Mouse (Mus musculus): Measurements from ENCODE around the gene Chpf2. TPM values are rescaled to one million over a fixed set of nuclear protein-coding genes. Genes with fewer than 3 reads are reported as not detected.
A peak's percentile ranks its signal among the peaks of the same experiment; 100 is the strongest.
"Not testable (repeated sequence)": the region's sequence is repeated elsewhere in the genome, so short reads cannot be mapped to it uniquely, and the experiment has no call there.

Gene Chpf2
- 20.1 and 24.0 TPM in 2 replicates for polyA plus RNA-seq (2016; fragmentation: Nextera tagmentation; extraction: Ambion mirVana)

- Histone ChIP-seq H3K4me2 (peak within 1 kb of the TSS; percentile 81), H3K27me3 (peaks cover 12% of the 10 kb centered on the region), H3K4me3 (replicated peaks) (peak within 1 kb of the TSS; percentile 89), H3K9me3 (no peaks in the 10 kb centered on the region), H3K4me1 (replicated peaks) (peaks cover 27% of the 10 kb centered on the region), H3K36me3 (peaks cover 36% of the 10 kb centered on the region), H3K9ac (replicated peaks) (peak within 1 kb of the TSS; percentile 79), H3K27ac (peak within 1 kb of the TSS; percentile 50; the same call in 1 of the 2 replicates)
- peak; percentile 88 for ATAC-seq (ENCODE audit: insufficient number of reproducible peaks, insufficient read depth, low FRiP score, low TSS enrichment, low read depth)
- WGBS = under 1% methylated on average over 43 of the region's 43 CpGs
Measured at GRCm38 (mm10) chr5:24586547-24587199, at the start of gene Chpf2. Chpf2 (plus strand) TSS chr5:24586741.

DNA sequence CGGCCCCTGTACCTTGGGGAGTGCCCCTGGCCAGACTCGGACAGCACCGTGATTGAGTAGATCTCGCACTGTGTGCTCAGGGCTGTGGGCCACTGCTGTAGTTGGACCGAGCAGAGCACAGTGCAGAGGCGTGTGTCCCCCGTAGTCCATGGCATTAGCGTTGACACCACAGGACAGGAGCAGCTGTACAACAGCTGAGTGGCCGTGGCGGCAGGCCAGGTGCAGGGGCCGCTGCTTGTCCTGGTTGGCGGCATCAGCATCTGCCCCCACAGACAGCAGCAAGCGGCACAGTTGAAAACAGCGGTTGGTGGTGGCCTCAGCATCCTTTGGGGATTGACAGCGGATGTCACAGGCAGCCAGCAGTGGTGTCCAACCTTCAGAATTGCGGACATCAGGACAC is 48.9 kb upstream of the Chpf2 start:
- Histone ChIP-seq H3K4me2 (no peak overlapping the region), H3K27me3 (peaks cover 46% of the 10 kb centered on the region), H3K4me3 (replicated peaks) (no peak overlapping the region), H3K27ac (no peak overlapping the region), H3K9ac (replicated peaks) (no peak overlapping the region), H3K36me3 (no peaks in the 10 kb centered on the region), H3K9me3 (no peaks in the 10 kb centered on the region), H3K4me1 (replicated peaks) (peaks cover 31% of the 10 kb centered on the region)
- WGBS = 65% methylated on average over 16 of the region's 16 CpGs
- no peak for ATAC-seq (ENCODE audit: insufficient number of reproducible peaks, insufficient read depth, low FRiP score, low TSS enrichment, low read depth)

GRCm38 (mm10) chr5:24539571-24540296 is 46.8 kb upstream of the Chpf2 start:
- Histone ChIP-seq H3K4me2 (peak overlapping the region; percentile 47; the same call in 1 of the 2 replicates), H3K9me3 (no peaks in the 10 kb centered on the region), H3K27me3 (peaks cover 33% of the 10 kb centered on the region), H3K36me3 (no peaks in the 10 kb centered on the region), H3K4me1 (replicated peaks) (peaks cover 31% of the 10 kb centered on the region), H3K4me3 (replicated peaks) (no peak overlapping the region), H3K27ac (0 out of 2 replicates have a peak overlapping the region, but pooled peaks have one; percentile 70), H3K9ac (replicated peaks) (no peak overlapping the region)
- 74% methylated on average over 22 of the region's 22 CpGs for WGBS
- no peak for ATAC-seq (ENCODE audit: insufficient number of reproducible peaks, insufficient read depth, low FRiP score, low TSS enrichment, low read depth)

DNA sequence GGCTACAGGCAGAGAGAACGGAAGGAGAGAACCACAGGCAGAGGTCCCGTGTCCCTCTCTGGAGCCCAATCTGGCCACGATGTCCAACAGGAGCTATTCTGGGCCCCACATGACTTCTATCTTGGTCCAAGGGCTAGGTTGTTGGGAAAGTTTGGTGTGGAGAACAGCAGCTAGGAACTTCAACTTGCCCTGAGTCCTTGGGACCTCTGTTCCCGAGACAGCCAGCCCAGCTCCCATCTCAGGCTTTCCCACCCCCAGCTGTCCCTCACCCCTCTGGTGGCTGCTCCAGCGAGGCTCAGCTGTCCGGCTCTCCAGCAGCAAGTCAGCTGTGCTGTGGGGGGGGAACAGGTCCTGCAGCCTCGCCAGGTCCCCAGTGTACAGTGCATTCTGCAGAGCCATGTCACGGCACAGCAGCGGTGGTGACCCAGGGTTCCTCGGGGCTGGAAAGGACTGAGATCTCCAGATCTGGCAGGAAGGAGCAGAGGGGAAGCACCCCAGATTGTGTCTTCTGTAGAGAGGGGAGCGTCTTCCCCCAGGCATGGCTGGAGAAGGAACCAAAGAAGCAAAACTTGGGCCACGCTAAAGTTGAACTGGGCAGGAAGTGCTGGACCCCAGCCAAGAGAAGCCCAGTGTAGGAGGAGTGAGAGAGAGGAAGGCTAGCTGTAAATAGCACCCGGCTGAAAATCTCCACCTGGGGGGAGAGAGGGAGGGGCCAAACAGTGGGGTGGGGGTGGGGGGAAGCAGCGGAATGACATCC is 46.0 kb upstream of the Chpf2 start, which contains the start of gene Asb10:
Asb10 (minus strand) TSS at position 592 of the 757 bp plus-strand sequence.
- ATAC-seq (ENCODE audit: insufficient number of reproducible peaks, insufficient read depth, low FRiP score, low TSS enrichment, low read depth) = peak; percentile 40; the same call in 1 of the 2 replicates
- Histone ChIP-seq H3K9ac (replicated peaks) (peak within 1 kb of the TSS; percentile 45; the same call in 1 of the 2 replicates), H3K4me3 (replicated peaks) (0 out of 2 replicates have a peak within 1 kb of the TSS, but pooled peaks have one; percentile 7), H3K4me2 (peak within 1 kb of the TSS; percentile 47), H3K27me3 (peaks cover 31% of the 10 kb centered on the region), H3K36me3 (no peaks in the 10 kb centered on the region), H3K9me3 (no peaks in the 10 kb centered on the region), H3K27ac (peak within 1 kb of the TSS; percentile 70), H3K4me1 (replicated peaks) (peaks cover 31% of the 10 kb centered on the region)
- 28% methylated on average over 14 of the region's 14 CpGs for WGBS

GRCm38 (mm10) chr5:24541144-24541569 is 45.4 kb upstream of the Chpf2 start:
- Histone ChIP-seq H3K9me3 (no peaks in the 10 kb centered on the region), H3K4me2 (peak overlapping the region; percentile 47), H3K9ac (replicated peaks) (peak overlapping the region; percentile 45; the same call in 1 of the 2 replicates), H3K36me3 (no peaks in the 10 kb centered on the region), H3K4me1 (replicated peaks) (peaks cover 31% of the 10 kb centered on the region), H3K27ac (peak overlapping the region; percentile 70; the same call in 1 of the 2 replicates), H3K27me3 (peaks cover 25% of the 10 kb centered on the region), H3K4me3 (replicated peaks) (0 out of 2 replicates have a peak overlapping the region, but pooled peaks have one; percentile 7)
- no peak for ATAC-seq (ENCODE audit: insufficient number of reproducible peaks, insufficient read depth, low FRiP score, low TSS enrichment, low read depth)
- WGBS = 16% methylated on average over 6 of the region's 6 CpGs

- H3K4me2 ChIP-seq = no peak overlapping the region
- no peak overlapping the region for H3K4me3 ChIP-seq (replicated peaks)
- ATAC-seq (ENCODE audit: insufficient number of reproducible peaks, insufficient read depth, low FRiP score, low TSS enrichment, low read depth) = no peak
- no peak overlapping the region for H3K27ac ChIP-seq
- no peaks in the 10 kb centered on the region for H3K9me3 ChIP-seq
- H3K9ac ChIP-seq (replicated peaks) = no peak overlapping the region
- peaks cover 16% of the 10 kb centered on the region; the same call in 1 of the 2 replicates for H3K27me3 ChIP-seq
- 72% methylated on average over 7 of the region's 7 CpGs for WGBS
- H3K36me3 ChIP-seq = no peaks in the 10 kb centered on the region
- H3K4me1 ChIP-seq (replicated peaks) = peaks cover 28% of the 10 kb centered on the region
Measured at GRCm38 (mm10) chr5:24542643-24543042, 43.9 kb upstream of the Chpf2 start.

DNA sequence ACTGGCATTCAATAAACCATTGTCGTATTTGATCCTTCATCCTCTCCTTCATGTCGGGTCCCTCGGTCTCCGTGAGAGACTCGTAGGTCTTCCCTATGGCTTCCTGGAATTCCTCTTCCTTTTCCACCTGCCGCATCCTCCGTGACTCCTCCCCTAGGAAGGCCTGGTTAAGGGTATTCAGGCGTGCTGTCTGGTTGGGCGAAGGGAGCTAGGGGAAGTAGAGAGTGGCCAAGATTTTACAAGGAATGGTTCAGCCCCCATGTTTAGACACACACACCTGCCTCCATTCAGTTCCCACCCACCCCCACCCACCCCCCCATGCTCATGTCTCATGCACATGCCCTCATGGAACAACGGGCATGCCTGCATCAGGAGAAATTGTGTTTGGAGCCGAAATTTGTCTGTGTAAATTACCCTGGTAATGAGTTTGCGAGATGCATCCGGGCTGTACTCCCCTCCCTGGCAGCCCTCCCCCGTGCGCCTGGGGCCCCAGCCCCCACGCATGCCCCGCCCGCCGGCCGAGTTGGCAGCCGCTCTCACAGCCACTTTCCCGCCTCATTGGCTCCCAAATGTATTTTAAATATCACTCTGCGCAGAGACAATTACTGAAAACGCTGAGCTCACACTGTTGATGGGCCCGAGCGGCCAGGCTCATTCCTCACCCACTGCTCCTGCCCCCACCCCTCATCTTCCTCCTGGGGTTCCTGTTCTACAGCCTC is 35.8 kb upstream of the Chpf2 start:
- Histone ChIP-seq H3K36me3 (no peaks in the 10 kb centered on the region), H3K4me2 (peak overlapping the region; percentile 45), H3K27me3 (peaks cover 30% of the 10 kb centered on the region), H3K27ac (no peak overlapping the region), H3K4me3 (replicated peaks) (peak overlapping the region; percentile 22; the same call in 1 of the 2 replicates), H3K9me3 (no peaks in the 10 kb centered on the region), H3K9ac (replicated peaks) (0 out of 2 replicates have a peak overlapping the region, but pooled peaks have one; percentile 23), H3K4me1 (replicated peaks) (peaks cover 37% of the 10 kb centered on the region)
- 29% methylated on average over 26 of the region's 26 CpGs for WGBS
- ATAC-seq (ENCODE audit: insufficient number of reproducible peaks, insufficient read depth, low FRiP score, low TSS enrichment, low read depth) = no peak

DNA sequence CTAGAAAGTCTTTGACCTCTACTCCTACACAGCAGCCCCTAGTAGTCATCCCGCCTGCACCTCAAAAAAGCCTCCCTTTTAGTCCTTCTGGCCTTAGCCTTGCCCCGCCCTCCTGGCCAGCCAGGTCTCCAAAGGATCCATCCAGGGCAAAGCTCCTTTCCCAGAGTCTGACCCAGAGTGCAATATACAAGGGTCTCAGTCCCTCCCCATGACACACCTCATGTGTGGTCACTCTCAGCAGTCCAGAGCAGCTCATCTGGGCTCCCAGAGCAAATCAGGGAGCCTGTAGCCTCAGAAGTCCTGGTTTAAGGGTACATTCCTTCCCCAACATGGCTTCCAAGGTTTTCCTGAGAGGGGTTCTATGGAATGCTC is 35.2 kb upstream of the Chpf2 start:
- H3K27me3 ChIP-seq = peaks cover 30% of the 10 kb centered on the region
- no peak overlapping the region for H3K27ac ChIP-seq
- peaks cover 37% of the 10 kb centered on the region for H3K4me1 ChIP-seq (replicated peaks)
- peak overlapping the region; percentile 22; the same call in 1 of the 2 replicates for H3K4me3 ChIP-seq (replicated peaks)
- ATAC-seq (ENCODE audit: insufficient number of reproducible peaks, insufficient read depth, low FRiP score, low TSS enrichment, low read depth) = no peak
- no peak overlapping the region for H3K9ac ChIP-seq (replicated peaks)
- 55% methylated on average over 2 of the region's 2 CpGs for WGBS
- no peaks in the 10 kb centered on the region for H3K36me3 ChIP-seq
- peak overlapping the region; percentile 45 for H3K4me2 ChIP-seq
- no peaks in the 10 kb centered on the region for H3K9me3 ChIP-seq

DNA sequence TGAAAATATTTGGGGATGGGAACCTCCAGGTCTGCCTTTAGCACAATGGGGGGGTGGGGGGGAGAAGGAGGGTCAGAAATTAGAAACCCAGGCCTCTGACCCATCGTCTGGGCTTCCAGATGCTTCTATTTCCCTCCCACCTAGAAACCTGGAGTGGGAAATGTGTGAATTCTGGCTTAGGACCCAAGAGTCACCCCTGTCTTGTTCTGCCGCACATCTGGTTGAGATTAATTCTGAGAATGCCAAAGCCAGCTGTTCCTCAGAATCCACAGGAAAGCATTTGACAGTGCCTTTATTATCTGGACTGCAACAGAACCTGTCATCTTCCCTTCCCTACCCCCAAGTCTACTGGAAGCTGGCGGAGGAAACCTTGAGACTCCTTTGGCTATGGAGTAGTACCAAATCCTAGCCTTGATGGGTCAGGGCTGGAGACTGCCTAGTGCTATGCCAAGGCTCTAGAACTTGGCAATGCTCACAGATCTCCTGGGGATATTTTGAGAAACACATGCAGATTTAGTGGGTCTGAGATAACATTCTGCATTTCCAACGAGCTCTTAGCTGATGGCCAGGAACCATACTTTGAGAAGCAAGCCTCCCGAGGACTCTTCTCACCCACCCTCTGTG is 32.8 kb upstream of the Chpf2 start:
- H3K4me3 ChIP-seq (replicated peaks) = no peak overlapping the region
- H3K4me1 ChIP-seq (replicated peaks) = peaks cover 37% of the 10 kb centered on the region
- H3K9ac ChIP-seq (replicated peaks) = no peak overlapping the region
- H3K4me2 ChIP-seq = no peak overlapping the region
- WGBS = 47% methylated on average over 5 of the region's 5 CpGs
- peaks cover 18% of the 10 kb centered on the region for H3K27me3 ChIP-seq
- no peak for ATAC-seq (ENCODE audit: insufficient number of reproducible peaks, insufficient read depth, low FRiP score, low TSS enrichment, low read depth)
- H3K36me3 ChIP-seq = no peaks in the 10 kb centered on the region
- no peaks in the 10 kb centered on the region for H3K9me3 ChIP-seq
- peak overlapping the region; percentile 24; the same call in 1 of the 2 replicates for H3K27ac ChIP-seq

- not testable (repeated sequence) for H3K9me3 ChIP-seq; H3K4me3 ChIP-seq (replicated peaks); H3K27ac ChIP-seq; ATAC-seq (ENCODE audit: insufficient number of reproducible peaks, insufficient read depth, low FRiP score, low TSS enrichment, low read depth); H3K9ac ChIP-seq (replicated peaks); H3K27me3 ChIP-seq; H3K4me2 ChIP-seq; H3K36me3 ChIP-seq
- peaks cover 37% of the 10 kb centered on the region for H3K4me1 ChIP-seq (replicated peaks)
- 95% methylated on average over 7 of the region's 7 CpGs for WGBS
Measured at GRCm38 (mm10) chr5:24555335-24555734, 31.2 kb upstream of the Chpf2 start.

All from limb, embryonic 12.5 days (tissue).